Mouse (Mus musculus) brown adipose tissue, adult 24 weeks (tissue): ENCODE data around the gene Inava. TPM values are rescaled to one million over a fixed set of nuclear protein-coding genes. Genes with fewer than 3 reads are reported as not detected.

ENCODE experiments used
- H3K27ac ChIP-seq: fragments of 200-500 bp; replicated peaks from 2 replicates; pipeline ENCODE4 v1.5.1; 2012; ENCODE audit warnings: low read depth, mild to moderate bottlenecking, low read length
- H3K4me1 ChIP-seq: fragments of 200-500 bp; 2 replicates; pipeline ENCODE4 v1.6.1; 2012; ENCODE audit warnings: low read length, mixed read lengths; ENCODE audit not compliant: control insufficient read depth, insufficient read depth, insufficient read length
- H3K4me3 ChIP-seq: fragments of 200-500 bp; 2 replicates; pipeline ENCODE4 v1.5.1; 2012; ENCODE audit warnings: low read depth, mild to moderate bottlenecking, low read length, moderate library complexity; ENCODE audit not compliant: insufficient read depth
- polyA plus RNA-seq: library from polyadenylated mRNA; stranded (reverse); fragments of >200 nt; gene quantifications from 2 replicates; pipeline ENCODE4 v1.2.4, GENCODE M21; 2012; ENCODE audit not compliant: missing spikeins, insufficient read depth, insufficient read length

Inava gene
- polyA plus RNA-seq, 1 experiment, result not detected

DNA sequence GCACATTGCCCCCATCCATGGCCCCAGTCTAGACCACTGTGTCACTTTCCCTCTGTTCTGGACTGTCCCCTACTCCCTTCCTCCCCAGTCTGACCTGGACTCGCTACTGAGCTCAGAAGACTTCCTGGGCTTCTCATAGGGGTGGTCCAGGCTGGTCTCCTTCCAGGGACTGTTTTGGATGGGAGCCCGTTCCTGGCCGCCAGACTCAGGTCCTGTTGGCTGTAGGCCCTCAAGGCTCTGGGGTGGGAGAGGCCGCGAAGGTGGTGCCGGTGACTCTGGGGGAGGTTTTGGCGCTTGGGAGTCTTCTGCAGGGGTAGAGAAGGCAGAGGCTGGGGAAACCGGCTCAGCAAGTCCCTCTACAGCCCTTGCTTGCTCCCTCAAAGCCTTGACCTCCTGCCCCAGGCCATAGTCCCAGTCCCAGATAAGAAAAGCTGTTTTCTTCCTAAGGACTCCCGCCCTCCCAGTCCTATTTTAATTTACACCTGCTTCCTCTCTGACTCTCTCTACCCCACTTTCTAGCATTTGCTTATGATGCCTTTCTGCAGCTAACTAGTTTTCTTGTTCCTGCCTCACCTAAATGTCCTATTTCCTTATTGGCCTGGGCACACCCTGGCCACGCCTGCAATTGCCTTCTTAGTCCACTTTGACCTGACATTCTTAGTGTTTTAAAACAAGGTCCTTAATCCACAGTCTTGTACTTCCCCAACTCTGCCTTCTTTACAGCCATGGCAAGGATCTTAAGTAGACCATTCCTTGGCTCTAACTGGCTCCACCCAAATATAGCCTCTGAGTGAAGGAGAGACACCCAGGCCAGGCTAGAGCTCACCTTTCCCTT lies 13.8 kb downstream of the Inava start:
- Histone ChIP-seq H3K4me3 (no peak overlapping the region), H3K27ac (no peak overlapping the region), H3K4me1 (no peaks in the 10 kb centered on the region)

DNA sequence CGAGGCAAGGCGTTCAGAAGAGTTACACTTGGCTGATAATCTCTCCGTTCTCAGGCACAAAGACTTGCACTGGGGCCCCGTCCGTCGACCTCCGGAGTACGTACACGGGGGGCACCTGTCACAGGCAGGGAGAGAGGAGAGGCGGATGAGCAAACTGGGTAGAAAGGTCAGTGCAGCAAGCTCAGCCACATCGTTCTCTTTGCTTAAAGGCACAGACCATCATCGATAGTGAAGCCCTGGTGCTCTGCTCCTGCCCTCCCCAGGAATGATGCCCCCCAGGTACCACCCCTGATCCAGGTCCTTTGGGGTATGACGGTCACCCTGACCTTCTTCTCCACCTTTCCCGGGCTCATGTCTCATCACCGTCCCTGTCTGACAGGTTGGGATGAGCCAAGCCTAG lies 19.8 kb downstream of the Inava start:
- H3K4me1 ChIP-seq, result no peaks in the 10 kb centered on the region
- H3K27ac ChIP-seq, result no peak overlapping the region
- H3K4me3 ChIP-seq, result no peak overlapping the region

DNA sequence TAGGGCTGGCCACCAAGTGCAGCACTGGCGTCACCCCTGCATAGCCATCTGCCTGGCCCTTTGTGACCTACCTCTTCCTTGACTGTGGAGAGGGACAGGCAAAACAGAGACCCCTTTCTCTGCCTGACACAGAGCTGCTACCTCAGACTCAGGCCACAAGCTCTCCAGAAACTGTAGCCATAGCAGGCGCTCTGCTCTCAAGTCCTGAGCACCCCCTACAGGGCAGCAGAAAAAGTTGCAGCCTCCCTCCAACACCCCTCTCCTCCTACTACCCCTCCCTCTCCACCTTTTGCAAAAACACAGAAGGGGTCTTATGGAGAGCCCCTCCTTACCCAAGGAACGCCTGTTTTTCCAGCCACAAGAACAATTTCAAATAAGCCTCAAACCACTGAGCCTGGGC lies 21.3 kb downstream of the Inava start, which contains the start of gene Mroh3:
Gene Mroh3 (minus strand): TSS at position 26 of the 400 bp plus-strand sequence.
- no peak within 1 kb of the TSS for H3K27ac ChIP-seq
- no peaks in the 10 kb centered on the region for H3K4me1 ChIP-seq
- no peak within 1 kb of the TSS for H3K4me3 ChIP-seq

DNA sequence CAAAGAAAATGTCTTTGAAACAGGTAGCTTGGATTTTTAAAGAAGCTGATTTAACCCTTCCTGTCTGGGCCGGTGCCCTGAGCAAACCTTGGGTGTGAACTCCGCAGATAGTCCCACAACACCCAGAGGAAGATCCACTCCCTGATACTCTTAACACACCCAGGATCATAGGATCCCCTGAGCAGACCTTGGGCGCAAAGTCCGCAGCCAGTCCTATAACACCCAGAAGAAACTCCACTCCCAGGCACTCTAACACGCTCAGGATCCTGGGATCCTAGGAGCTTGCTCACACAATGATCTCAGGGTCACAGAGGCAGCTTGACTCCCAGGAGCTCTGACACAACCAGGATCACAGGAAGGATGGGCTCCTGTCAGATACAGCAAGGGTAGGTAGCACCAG lies 44.0 kb downstream of the Inava start:
- Histone ChIP-seq H3K27ac (no peak overlapping the region), H3K4me3 (no peak overlapping the region), H3K4me1 (no peaks in the 10 kb centered on the region)

DNA sequence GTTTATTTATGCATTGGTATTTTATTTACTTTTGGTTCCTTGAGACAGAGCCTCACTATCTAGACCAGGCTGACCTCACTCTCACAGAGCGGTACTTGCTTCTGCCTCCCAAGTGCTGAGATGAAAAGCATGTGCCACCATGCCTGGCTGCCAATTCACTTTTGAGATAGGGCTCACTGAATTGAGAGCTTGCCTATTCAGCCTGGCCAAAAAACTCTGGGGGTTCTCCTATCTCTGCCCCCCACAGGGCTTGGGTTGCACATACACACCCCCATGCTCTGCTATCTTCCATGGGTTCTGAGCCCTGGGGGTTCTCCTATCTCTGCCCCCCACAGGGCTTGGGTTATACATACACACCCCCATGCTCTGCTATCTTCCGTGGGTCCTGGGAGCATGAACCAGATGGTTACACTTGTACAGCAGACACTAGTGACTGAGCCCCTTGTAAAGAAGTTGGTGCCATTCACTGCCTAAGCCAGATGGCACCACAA lies 54.5 kb downstream of the Inava start:
- no peak overlapping the region for H3K27ac ChIP-seq
- peaks cover 2% of the 10 kb centered on the region; the same call in 1 of the 2 replicates for H3K4me1 ChIP-seq
- no peak overlapping the region for H3K4me3 ChIP-seq

DNA sequence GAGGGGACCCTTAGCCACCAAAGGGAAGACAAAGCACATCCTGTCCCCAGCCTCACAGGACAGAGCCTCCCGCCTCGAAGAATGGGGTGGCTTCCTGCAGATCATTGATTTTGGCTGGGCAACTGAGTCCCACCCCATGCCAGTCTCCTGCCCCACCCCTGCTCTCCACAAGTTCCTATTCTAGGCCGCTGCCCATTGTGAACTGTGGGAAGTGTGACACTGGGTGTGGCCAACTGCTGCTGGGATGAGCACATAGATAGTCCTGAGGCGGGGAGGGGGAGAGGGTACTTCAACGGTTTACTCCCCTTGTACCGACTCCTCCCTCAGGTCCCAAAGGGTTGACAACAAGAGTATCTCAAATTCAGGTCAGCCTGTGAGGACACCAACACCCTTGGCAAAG lies 55.3 kb downstream of the Inava start:
- Histone ChIP-seq H3K4me1 (peaks cover 2% of the 10 kb centered on the region; the same call in 1 of the 2 replicates), H3K4me3 (no peak overlapping the region), H3K27ac (no peak overlapping the region)

DNA sequence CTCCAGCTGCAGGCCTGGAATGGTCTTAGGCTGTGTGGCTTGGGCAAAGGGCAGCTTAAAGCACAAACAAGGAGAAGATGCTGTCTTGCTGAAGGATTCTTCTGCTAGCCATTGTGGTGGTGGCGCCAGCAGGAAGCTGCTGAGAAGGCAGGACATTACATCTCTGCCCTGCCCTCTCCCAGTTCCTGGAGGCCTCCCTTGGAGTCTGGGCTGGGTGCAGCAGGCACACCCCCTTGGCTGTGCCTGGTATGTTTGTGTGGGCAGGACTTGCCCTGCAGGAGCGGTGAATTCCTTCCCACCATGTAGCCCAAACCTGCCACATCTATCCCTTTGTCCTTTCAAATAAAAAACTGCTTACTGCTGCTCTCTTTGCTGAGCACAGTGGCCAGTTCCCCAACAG lies 57.0 kb downstream of the Inava start:
- no peak overlapping the region for H3K27ac ChIP-seq
- peaks cover 2% of the 10 kb centered on the region; the same call in 1 of the 2 replicates for H3K4me1 ChIP-seq

DNA sequence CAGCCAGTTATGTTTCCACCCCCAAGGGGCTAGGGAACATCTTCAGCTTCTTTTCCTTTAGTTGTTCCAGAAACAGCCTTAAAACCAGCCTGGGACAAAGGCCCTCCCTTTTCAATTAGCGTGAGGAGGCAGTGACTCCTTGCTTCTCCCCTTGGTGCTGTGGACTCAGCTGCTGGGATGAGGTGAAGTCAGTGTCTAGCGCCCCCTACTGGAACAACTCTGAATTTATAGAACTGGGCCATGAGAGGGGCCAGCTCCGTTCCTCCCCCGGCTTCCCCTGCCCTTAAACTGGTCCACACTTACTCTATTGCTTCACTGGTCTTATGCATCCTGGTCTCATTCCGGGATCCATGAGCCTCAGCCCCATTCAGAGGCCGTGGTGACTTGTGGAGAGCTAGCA lies 58.9 kb downstream of the Inava start:
- Histone ChIP-seq H3K27ac (no peak overlapping the region), H3K4me3 (no peak overlapping the region), H3K4me1 (peaks cover 2% of the 10 kb centered on the region; the same call in 1 of the 2 replicates)

More for the DNA sequence above, 57.0 kb downstream of the Inava start:
- H3K4me3 ChIP-seq, result no peak overlapping the region

DNA sequence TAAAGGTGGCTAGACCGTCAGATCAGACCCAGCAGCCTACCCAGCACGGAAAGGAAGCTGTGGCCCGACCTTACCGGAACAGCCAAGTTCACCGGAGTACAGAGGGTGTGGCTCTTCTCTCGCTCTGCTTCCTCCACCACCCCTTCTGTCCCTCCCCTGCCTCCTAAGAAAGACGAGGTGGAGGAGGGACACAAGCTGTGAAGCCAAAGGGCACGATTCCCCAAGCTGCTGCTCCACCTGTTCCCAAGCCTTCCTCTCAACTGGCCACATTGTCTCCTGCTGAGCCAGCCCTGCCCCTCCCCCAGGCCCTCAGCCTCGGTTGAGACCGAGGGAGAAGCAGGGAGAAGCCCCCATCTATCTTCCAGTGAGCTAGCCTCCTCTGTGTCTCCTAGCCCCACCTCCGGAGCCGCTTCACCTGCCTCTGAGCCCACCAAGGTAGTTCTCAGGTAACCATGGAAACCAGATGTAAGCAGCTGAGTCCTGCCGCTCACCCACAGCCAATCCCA lies 59.9 kb downstream of the Inava start:
- Histone ChIP-seq H3K4me3 (no peak overlapping the region), H3K4me1 (peaks cover 2% of the 10 kb centered on the region; the same call in 1 of the 2 replicates), H3K27ac (no peak overlapping the region)

DNA sequence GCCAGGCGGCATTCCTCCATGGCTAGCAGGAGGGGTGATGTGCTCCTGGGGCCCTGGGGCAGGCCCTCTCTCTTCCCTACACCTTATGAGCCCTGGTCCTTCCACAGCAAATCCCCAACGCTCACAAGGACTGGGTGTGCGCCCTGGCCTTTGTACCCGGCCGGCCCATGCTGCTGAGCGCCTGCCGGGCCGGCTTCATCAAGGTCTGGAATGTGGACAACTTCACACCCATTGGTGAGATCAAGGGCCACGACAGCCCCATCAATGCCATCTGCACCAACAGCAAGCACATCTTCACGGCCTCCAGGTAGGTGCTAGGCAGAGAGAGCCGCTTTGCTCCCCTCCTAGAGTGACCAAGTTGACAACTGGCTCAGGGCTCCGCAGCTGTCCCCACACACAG lies 61.4 kb downstream of the Inava start:
- no peak overlapping the region for H3K4me3 ChIP-seq

DNA sequence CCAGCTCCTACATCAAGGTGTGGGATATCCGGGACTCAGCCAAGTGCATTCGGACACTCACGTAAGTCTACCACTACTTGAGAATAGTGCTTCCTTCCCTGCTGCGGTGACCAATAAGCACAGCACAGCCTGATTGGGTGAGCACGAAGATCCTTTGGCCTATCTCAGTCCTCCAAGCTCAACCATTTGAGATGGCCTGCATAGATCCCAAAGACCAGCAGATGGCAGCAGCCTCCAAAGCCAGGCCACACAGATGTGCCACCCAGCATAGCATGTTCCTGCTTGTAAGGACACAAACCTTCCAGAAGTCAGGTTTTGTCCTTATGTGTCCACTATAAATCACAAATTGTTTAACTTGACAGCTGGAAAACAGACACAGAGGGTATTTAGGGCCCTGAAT lies 64.0 kb downstream of the Inava start:
- Histone ChIP-seq H3K4me1 (no peaks in the 10 kb centered on the region), H3K4me3 (no peak overlapping the region), H3K27ac (no peak overlapping the region)

More for the DNA sequence above, 61.4 kb downstream of the Inava start:
- Histone ChIP-seq H3K27ac (no peak overlapping the region), H3K4me1 (no peaks in the 10 kb centered on the region)

DNA sequence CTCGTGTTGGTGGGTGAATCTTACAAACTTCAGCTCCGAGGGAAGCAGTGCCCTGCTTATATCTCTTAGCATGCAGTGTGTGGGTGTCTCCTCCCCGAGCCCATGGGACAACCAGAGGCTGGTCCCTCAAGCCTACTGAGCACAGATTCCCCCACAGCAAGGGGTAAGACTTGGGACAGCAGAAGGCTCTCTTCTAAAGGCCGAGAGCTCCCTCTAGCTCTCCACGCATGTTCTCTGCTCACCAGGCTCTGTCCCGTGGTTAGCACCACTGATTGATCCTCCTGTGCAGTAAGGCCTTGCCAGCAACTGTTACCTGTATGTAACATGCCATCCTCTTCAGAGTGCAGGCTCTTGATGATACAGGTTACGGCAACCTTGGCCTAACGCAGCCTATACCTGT lies 66.4 kb downstream of the Inava start:
- no peak overlapping the region for H3K4me3 ChIP-seq
- H3K4me1 ChIP-seq, result no peaks in the 10 kb centered on the region
- no peak overlapping the region for H3K27ac ChIP-seq

DNA sequence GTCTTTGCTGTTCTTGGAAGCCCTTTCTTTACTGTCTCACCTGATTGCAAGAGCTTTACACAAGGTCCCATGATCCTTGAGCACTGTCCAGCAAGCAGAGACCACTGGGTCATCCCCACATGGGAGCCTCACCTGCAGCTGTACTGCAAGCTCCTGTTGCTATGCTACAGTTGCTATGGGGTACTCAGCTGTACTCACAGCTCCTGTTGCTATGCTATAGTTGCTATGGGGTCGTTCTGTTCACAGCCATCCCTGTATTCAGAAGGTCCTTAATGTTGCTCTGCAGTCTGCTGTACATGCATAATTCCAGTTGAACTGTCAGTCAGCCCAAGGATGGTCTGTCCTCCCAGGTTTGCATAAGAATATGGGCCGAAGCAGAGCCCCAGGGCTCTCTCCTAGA lies 68.6 kb downstream of the Inava start:
- no peak overlapping the region for H3K27ac ChIP-seq
- no peaks in the 10 kb centered on the region for H3K4me1 ChIP-seq
- no peak overlapping the region for H3K4me3 ChIP-seq
